Mouse (Mus musculus) neural tube, embryonic 14.5 days (tissue): ENCODE measurements around the gene Adora2b. TPM values are rescaled to one million over a fixed set of nuclear protein-coding genes. Genes with fewer than 3 reads are reported as not detected.
"Not testable (repeated sequence)": the region's sequence is repeated elsewhere in the genome, so short reads cannot be mapped to it uniquely, and the experiment has no call there.

Experiments used
- ATAC-seq: fragments of 200-750 bp; cut with Nextera tagmentation; 2 replicates; pipeline ENCODE4 v1.8.0; 2017; ENCODE audit warnings: low read depth, mild to moderate bottlenecking, moderate TSS enrichment, moderate library complexity
- H3K27ac ChIP-seq: fragments of 300-500 bp; sonication (generic); 2 replicates; pipeline ENCODE4 v1.5.1; 2014; ENCODE audit warnings: low read depth, mild to moderate bottlenecking, control low read depth, low read length, moderate library complexity, mixed read lengths
- H3K27me3 ChIP-seq: fragments of 300-500 bp; sonication (generic); 2 replicates; pipeline ENCODE4 v1.6.1; 2014; ENCODE audit warnings: low read length; ENCODE audit not compliant: control insufficient read depth, insufficient read depth
- H3K36me3 ChIP-seq: fragments of 300-500 bp; sonication (generic); 2 replicates; pipeline ENCODE4 v1.6.1; 2014; ENCODE audit warnings: low read length, mixed read lengths; ENCODE audit not compliant: control insufficient read depth, insufficient read depth
- H3K4me1 ChIP-seq: fragments of 300-500 bp; sonication (generic); 2 replicates; pipeline ENCODE4 v1.6.1; 2014; ENCODE audit warnings: low read length; ENCODE audit not compliant: control insufficient read depth, insufficient read depth
- H3K4me2 ChIP-seq: fragments of 300-500 bp; sonication (generic); 2 replicates; pipeline ENCODE4 v1.6.1; 2014; ENCODE audit warnings: mild to moderate bottlenecking, low read depth, low read length, control low read depth
- H3K4me3 ChIP-seq: fragments of 300-500 bp; sonication (generic); 2 replicates; pipeline ENCODE4 v1.5.1; 2014; ENCODE audit warnings: low read depth, low read length, control low read depth, mixed read lengths
- H3K9ac ChIP-seq: fragments of 300-500 bp; sonication (generic); replicated peaks from 2 replicates; pipeline ENCODE4 v1.6.1; 2014; ENCODE audit warnings: low read depth, mild to moderate bottlenecking, control low read depth, low read length, mixed read lengths
- H3K9me3 ChIP-seq: fragments of 300-500 bp; sonication (generic); 2 replicates; pipeline ENCODE4 v1.6.1; 2016; ENCODE audit warnings: low read length; ENCODE audit not compliant: control insufficient read depth
- WGBS: fragments of 180-500 bp; shearing (Covaris S2); extraction: QIAGEN DNeasy Blood & Tissue Kit; methylation state at CpG from one replicate; pipeline ENCODE4 v1.1.7; 2014; 5-methylcytosine and 5-hydroxymethylcytosine counted together
- polyA plus RNA-seq: library from polyadenylated mRNA; unstranded; fragments of >200 nt; fragmentation: Nextera tagmentation; extraction: Ambion mirVana; gene quantifications from 2 replicates; pipeline ENCODE4 v1.2.1, GENCODE M21; 2014

Gene Adora2b
- polyA plus RNA-seq, 1 experiment from 2014 or later = 3.8 TPM

DNA sequence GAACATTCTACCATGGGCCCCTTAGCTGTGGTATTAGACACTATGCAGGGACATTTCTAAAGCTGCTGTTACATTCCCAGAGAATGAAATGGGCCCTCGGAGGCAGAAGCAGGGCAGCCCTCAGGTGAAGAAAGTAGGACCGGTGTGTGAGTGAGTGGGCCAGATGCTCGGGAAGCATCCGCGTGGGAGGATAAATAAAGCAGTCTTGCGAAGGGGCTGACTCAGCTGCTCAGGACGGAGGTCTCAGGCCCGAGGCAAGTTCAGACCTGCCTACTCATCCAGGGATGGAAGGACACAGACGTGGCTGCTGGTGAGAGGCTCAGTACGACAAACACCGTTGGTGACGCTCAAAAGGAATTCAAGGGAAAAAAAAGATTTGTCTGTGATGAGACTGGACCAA lies 20.3 kb downstream of the Adora2b start:
- ATAC-seq = no peak
- Histone ChIP-seq H3K4me3 (no peak overlapping the region), H3K9ac (no peak overlapping the region), H3K36me3 (no peaks in the 10 kb centered on the region), H3K9me3 (no peaks in the 10 kb centered on the region), H3K4me1 (no peaks in the 10 kb centered on the region), H3K4me2 (no peak overlapping the region), H3K27ac (no peak overlapping the region), H3K27me3 (no peaks in the 10 kb centered on the region)
- WGBS = 83% methylated on average over 12 of the region's 12 CpGs

DNA sequence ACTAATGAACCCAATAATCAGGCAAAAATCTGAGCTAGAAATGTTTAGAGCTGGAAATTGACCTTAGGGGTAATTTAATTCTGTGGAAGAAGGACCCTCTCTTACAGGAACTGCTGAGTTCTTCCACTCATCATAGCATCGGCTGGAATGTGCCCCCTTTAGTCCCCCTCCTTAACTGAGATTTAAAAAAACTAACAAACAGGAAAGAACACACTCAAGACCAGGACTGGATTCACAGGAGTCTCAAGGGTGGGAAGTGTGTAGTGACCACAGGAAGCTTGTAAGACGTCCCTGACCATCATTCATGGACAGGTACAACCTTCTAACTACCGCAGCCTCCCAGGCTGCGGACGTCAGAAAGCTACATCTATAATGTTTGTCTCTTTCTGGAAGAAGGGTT lies 22.1 kb downstream of the Adora2b start:
- no peak for ATAC-seq
- 68% methylated on average over 5 of the region's 5 CpGs for WGBS
- H3K9me3 ChIP-seq = no peaks in the 10 kb centered on the region

DNA sequence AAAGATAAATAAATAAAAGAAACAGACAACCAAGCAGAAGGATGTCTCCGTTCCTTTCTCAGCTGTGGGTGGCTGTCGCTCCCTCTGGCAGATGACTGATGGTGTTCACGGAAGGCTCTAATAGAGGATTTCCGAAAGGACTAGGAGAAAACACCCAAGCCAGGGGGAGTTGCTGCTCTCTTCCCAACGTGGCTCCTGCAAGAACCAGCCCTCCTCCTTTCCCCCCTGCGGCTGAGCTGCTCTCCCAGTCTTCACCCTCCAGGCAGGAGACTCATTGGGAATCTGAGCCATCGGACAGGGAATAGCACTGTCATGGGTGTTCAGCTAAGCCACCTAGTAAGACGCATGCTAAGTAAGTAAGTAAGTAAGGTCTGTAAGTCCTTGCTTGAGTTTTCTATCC lies 28.3 kb downstream of the Adora2b start:
- WGBS = 69% methylated on average over 8 of the region's 8 CpGs
- H3K27me3 ChIP-seq = peaks cover 2% of the 10 kb centered on the region; the same call in 1 of the 2 replicates
- ATAC-seq = no peak
- no peak overlapping the region for H3K9ac ChIP-seq
- H3K4me2 ChIP-seq = no peak overlapping the region
- no peaks in the 10 kb centered on the region for H3K36me3 ChIP-seq
- no peaks in the 10 kb centered on the region for H3K4me1 ChIP-seq
- no peak overlapping the region for H3K4me3 ChIP-seq
- H3K27ac ChIP-seq = no peak overlapping the region
- no peaks in the 10 kb centered on the region for H3K9me3 ChIP-seq

More for the DNA sequence above, 22.1 kb downstream of the Adora2b start:
- H3K4me3 ChIP-seq = no peak overlapping the region
- no peaks in the 10 kb centered on the region for H3K27me3 ChIP-seq
- H3K4me2 ChIP-seq = no peak overlapping the region
- no peak overlapping the region for H3K9ac ChIP-seq
- no peaks in the 10 kb centered on the region for H3K36me3 ChIP-seq
- H3K27ac ChIP-seq = no peak overlapping the region
- no peaks in the 10 kb centered on the region for H3K4me1 ChIP-seq

DNA sequence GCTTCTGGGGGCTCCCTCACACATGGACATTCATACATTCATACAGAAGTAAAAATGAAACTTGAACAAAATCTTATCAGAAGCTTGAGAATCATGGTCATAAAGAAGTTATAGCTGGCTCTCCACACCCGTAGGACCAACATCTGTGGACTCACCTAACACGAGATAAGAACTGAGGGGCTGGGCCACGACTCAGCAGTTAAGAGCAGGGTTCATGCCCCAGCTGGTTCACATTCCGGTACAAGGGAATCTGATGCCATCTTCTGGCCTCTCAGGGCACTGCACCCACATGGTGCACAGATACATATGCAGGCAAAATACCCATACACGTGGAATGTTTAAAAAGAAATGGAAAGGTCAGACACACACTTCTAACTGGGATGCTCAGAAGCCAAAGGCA lies 29.2 kb downstream of the Adora2b start:
- ATAC-seq = no peak
- no peaks in the 10 kb centered on the region for H3K9me3 ChIP-seq
- H3K27me3 ChIP-seq = peaks cover 2% of the 10 kb centered on the region; the same call in 1 of the 2 replicates
- H3K36me3 ChIP-seq = no peaks in the 10 kb centered on the region
- H3K9ac ChIP-seq = no peak overlapping the region
- no peak overlapping the region for H3K4me2 ChIP-seq
- no peak overlapping the region for H3K4me3 ChIP-seq
- no peaks in the 10 kb centered on the region for H3K4me1 ChIP-seq
- 31% methylated on average over 5 of the region's 5 CpGs for WGBS
- H3K27ac ChIP-seq = no peak overlapping the region

DNA sequence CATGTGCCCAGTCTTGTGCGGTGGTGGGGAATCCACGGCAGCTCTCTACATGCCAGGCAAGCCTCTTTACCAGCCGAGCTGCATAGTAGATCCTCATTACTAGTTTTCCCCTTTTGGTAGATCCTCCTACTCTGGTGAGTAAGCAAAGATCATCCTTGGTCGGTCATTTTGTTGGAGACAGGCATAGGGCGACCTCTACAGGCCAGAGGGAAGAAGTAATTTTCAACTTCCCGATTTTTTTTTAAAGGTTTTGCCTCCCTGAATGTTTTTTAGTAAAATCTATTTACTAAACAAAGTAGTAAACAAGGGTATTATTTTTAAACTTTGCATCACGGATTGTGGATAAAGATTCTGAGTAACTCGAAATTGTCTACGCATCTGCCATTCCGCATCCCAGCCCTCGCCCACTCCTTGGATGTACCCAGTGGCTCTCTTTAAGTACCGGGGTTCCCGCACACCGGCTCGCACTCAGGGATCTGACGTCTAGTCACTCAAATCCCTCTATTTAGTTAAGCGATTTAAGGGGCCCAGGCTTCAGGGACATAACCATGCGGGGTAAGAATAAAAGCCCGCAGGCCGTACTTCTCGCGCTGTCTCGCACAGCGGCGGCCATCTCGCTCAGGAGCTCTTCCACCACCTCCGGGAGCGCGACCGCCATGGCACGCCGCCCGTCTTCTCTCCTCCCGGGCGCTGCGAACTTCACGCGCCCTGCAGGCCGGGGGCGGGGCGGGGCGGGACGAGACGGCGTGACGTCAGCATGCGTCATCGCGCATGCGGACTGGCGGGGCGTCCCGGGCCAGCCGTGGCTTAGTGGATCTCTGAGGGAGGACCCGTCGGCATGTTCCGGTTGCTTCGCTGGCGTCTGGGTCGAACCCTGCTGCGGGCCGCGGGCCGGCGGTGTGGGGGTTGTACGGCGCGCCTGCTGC lies 32.2 kb downstream of the Adora2b start, which contains the start of the genes Zswim7 and Ttc19:
Zswim7 (minus strand) TSS at position 701 of the 926 bp plus-strand sequence.
Ttc19 (plus strand) TSS at position 799 of the 926 bp plus-strand sequence.
- peak; percentile 96 for ATAC-seq
- Histone ChIP-seq H3K9me3 (no peaks in the 10 kb centered on the region), H3K4me3 (peak within 1 kb of the TSS; percentile 98), H3K9ac (peak within 1 kb of the TSS; percentile 86), H3K36me3 (peaks cover 8% of the 10 kb centered on the region; the same call in 1 of the 2 replicates), H3K4me2 (peak within 1 kb of the TSS; percentile 65), H3K27me3 (peaks cover 2% of the 10 kb centered on the region; the same call in 1 of the 2 replicates), H3K4me1 (no peaks in the 10 kb centered on the region), H3K27ac (peak within 1 kb of the TSS; percentile 94)
- whole genome bisulfite sequencing = under 1% methylated on average over 58 of the region's 68 CpGs

DNA sequence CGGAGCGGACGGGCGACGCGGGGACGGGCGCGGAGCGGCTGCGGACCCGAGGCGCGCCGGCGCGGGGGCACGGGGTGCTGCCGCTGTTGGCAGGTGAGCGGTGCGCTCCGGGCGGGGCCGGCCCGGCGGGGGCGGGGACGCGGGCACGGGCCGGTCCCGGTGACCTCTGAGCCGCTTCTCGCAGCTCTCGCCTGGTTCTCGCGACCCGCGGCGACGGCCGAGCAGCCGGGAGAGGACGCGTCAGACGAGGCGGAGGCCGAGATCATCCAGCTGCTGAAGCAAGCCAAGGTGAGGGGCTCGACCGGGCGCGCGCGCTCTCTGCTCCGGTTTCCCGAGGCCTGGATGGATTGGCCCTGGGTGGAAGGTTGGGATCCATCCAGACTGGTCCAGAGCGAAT lies 32.8 kb downstream of the Adora2b start:
- WGBS = under 1% methylated on average over 48 of the region's 57 CpGs
- ATAC-seq = peak; percentile 75
- H3K9me3 ChIP-seq = no peaks in the 10 kb centered on the region

DNA sequence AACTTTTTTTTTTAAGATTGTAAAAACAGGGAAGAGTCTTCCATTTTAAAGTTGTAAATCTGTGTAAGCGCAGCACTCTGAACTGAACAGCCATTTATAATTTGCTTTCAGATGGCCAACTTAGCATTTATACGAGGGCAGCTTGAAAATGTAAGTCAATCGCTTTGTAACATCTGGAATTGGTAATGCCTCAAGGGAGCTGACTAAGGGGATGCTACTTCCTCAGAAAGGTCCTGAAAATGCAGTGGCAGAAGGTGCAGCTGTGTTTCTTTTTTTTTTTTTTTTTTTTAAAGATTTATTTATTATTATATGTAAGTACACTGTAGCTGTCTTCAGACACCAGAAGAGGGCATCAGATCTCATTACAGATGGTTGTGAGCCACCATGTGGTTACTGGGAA lies 35.2 kb downstream of the Adora2b start:
- H3K36me3 ChIP-seq = peaks cover 24% of the 10 kb centered on the region
- not testable (repeated sequence) for H3K27ac ChIP-seq, H3K4me2 ChIP-seq, H3K9ac ChIP-seq, H3K4me1 ChIP-seq, H3K27me3 ChIP-seq, H3K9me3 ChIP-seq, ATAC-seq, H3K4me3 ChIP-seq
- 78% methylated on average over 3 of the region's 3 CpGs for WGBS

More for the DNA sequence above, 32.8 kb downstream of the Adora2b start:
- peak overlapping the region; percentile 94 for H3K27ac ChIP-seq
- peak overlapping the region; percentile 86 for H3K9ac ChIP-seq
- H3K27me3 ChIP-seq = peaks cover 2% of the 10 kb centered on the region; the same call in 1 of the 2 replicates
- peak overlapping the region; percentile 98 for H3K4me3 ChIP-seq
- H3K36me3 ChIP-seq = peaks cover 12% of the 10 kb centered on the region
- peak overlapping the region; percentile 65 for H3K4me2 ChIP-seq
- no peaks in the 10 kb centered on the region for H3K4me1 ChIP-seq

DNA sequence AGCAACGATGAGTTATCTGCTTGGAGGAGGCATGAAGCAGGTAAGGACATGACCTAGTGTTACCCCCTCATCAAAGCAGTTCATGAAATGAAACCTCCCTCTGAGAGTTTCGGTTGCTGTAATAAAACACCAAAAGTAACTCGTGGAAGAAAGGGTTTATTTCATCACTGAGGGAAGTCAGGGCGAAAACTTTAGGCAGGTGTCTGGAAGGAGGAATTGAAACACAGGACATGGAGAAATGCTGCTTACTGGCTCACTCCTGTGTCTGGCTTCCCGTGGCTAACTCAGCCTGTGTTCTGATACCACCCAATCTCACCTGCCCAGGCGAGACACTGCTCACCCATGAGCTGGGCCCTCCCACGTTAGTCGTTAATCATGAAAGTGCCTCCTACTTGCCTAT lies 36.2 kb downstream of the Adora2b start:
- 90% methylated on average over 8 of the region's 8 CpGs for WGBS
- peaks cover 24% of the 10 kb centered on the region for H3K36me3 ChIP-seq
- no peak overlapping the region for H3K4me3 ChIP-seq
- H3K27me3 ChIP-seq = peaks cover 2% of the 10 kb centered on the region; the same call in 1 of the 2 replicates
- H3K9me3 ChIP-seq = no peaks in the 10 kb centered on the region
- H3K9ac ChIP-seq = no peak overlapping the region
- H3K4me2 ChIP-seq = no peak overlapping the region
- H3K27ac ChIP-seq = no peak overlapping the region
- H3K4me1 ChIP-seq = no peaks in the 10 kb centered on the region
- no peak for ATAC-seq

DNA sequence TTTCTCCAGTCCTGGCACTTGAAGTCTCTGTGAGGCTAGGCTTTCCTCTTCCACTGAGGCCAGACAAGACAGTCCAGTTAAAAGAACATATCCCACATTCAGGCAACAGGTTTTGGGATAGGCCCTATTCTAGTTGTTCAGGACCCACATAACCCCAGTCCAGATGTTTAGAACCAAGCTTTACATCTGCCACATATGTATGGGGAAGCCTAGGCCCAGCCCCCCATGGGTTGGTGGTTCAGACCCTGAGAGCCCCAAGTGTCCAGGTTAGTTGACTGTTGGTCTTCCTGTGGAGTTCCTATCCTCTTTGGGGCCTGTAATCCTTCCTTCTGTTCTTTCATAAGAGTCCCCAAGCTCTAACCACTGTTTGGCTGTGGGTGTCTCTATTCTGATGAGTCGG lies 38.9 kb downstream of the Adora2b start:
- H3K36me3 ChIP-seq = peaks cover 24% of the 10 kb centered on the region
- H3K4me3 ChIP-seq = no peak overlapping the region
- H3K27me3 ChIP-seq = no peaks in the 10 kb centered on the region
- no peaks in the 10 kb centered on the region for H3K4me1 ChIP-seq
- H3K9me3 ChIP-seq = no peaks in the 10 kb centered on the region
- WGBS = 86% methylated on average over 1 of the region's 1 CpGs
- no peak overlapping the region for H3K4me2 ChIP-seq
- H3K27ac ChIP-seq = no peak overlapping the region
- no peak overlapping the region for H3K9ac ChIP-seq
- no peak for ATAC-seq
